Mouse (Mus musculus) right cerebral cortex, postnatal 25 days (tissue): ENCODE measurements around the gene Fam193b.

Experiments
- DNase-seq: peaks from one replicate; pipeline ENCODE4 v3.0.0; 2022

Gene Fam193b

GRCm38 (mm10) chr13:55494883-55495621, 75.9 kb downstream of the Fam193b start:
- DNase-seq = no peak

GRCm38 (mm10) chr13:55494257-55494656, 76.7 kb downstream of the Fam193b start:
- DNase-seq = no peak
